Mouse (Mus musculus): ENCODE data around the gene Olfr329-ps. TPM values are rescaled to one million over a fixed set of nuclear protein-coding genes. Genes with fewer than 3 reads are reported as not detected.

Olfr329-ps gene
- total and polyA plus RNA-seq, 3 experiments, result not detected

GRCm38 (mm10) chr11:58499290-58499689 lies 46.9 kb downstream of the Olfr329-ps start:
- DNase-seq (ENCODE audit: extremely low read depth), result peak; percentile 8
- dilution Hi-C loops (cut with MboI; ENCODE audit: extremely low pct_ligation_motif_present, extremely low pct_unique_long_range_greater_than_20kb, low sequenced_read_pairs), result no loop called here
- no peaks in the 10 kb centered on the region for H3K36me3 ChIP-seq (replicated peaks in 1 of 2; ENCODE audit: control insufficient read depth in 1 of 2, insufficient read depth in 1 of 2, low read length in 1 of 2)
- no peak overlapping the region for H3K9ac ChIP-seq (ENCODE audit: insufficient read depth, low read depth)
- peak; percentile 71 for TF ChIP-seq SMC3 (IDR thresholded peaks at IDR 0.05; ENCODE audit: low read depth, low read length)
- peak; percentile 76 for TF ChIP-seq RAD21 (IDR thresholded peaks at IDR 0.05; ENCODE audit: low read depth, low read length)
- no peak for TF ChIP-seq USF2 (conservative IDR thresholded peaks at IDR 0.05; ENCODE audit: low read depth, low read length)
- peak in 1 of 2 experiments; percentile 74; a peak in 2 of 4 replicates for TF ChIP-seq CTCF (conservative IDR thresholded peaks at IDR 0.05 in 1 of 2, IDR thresholded peaks at IDR 0.05 in 1 of 2; ENCODE audit: low read depth in 2 of 2, low read length in 2 of 2)
- TF ChIP-seq PAX5 (IDR thresholded peaks at IDR 0.05; ENCODE audit: low read length), result no peak
- no peak for TF ChIP-seq MYC (IDR thresholded peaks at IDR 0.05; ENCODE audit: low read depth, low read length)
- no peak for TF ChIP-seq POLR2A (IDR thresholded peaks at IDR 0.05; ENCODE audit: low read depth, low read length)
- TF ChIP-seq KAT2A (IDR thresholded peaks at IDR 0.05; ENCODE audit: insufficient replicate concordance, low read length), result no peak
- no peak for TF ChIP-seq BHLHE40 (IDR thresholded peaks at IDR 0.05; ENCODE audit: low read depth, low read length)
- TF ChIP-seq IRF4 (IDR thresholded peaks at IDR 0.05; ENCODE audit: low read depth, low read length), result peak; percentile 14; the same call in 1 of the 2 replicates
- H3K9me3 ChIP-seq (replicated peaks; ENCODE audit: low read length), result peaks cover 3% of the 10 kb centered on the region
- in situ Hi-C loops (cut with MboI; ENCODE audit: low pct_ligation_motif_present, low pct_unique_long_range_greater_than_20kb, low sequenced_read_pairs), result no loop called here
- no peaks in the 10 kb centered on the region for H3K79me2 ChIP-seq (replicated peaks; ENCODE audit: control insufficient read depth, extremely low read depth, insufficient read depth, poor library complexity, severe bottlenecking)
- H3K4me1 ChIP-seq (ENCODE audit: control insufficient read depth in 1 of 2, insufficient read depth in 2 of 2), result no peaks in the 10 kb centered on the region
- H3K4me3 ChIP-seq (replicated peaks in 1 of 3; ENCODE audit: low read depth in 2 of 3, low read length in 2 of 3, poor library complexity in 1 of 3), result no peak overlapping the region
- H3K4me2 ChIP-seq (ENCODE audit: insufficient read depth, low read depth, poor library complexity, severe bottlenecking), result no peak overlapping the region
- no peak overlapping the region for H3K27ac ChIP-seq (ENCODE audit: insufficient read depth, low read depth)
- H3K27me3 ChIP-seq (replicated peaks), result peaks cover 61% of the 10 kb centered on the region

GRCm38 (mm10) chr11:58498761-58499160 lies 47.5 kb downstream of the Olfr329-ps start:
- no peak for DNase-seq (ENCODE audit: extremely low read depth)
- H3K36me3 ChIP-seq (replicated peaks in 1 of 2; ENCODE audit: control insufficient read depth in 1 of 2, insufficient read depth in 1 of 2, low read length in 1 of 2), result no peaks in the 10 kb centered on the region
- no peaks in the 10 kb centered on the region for H3K4me1 ChIP-seq (ENCODE audit: control insufficient read depth in 1 of 2, insufficient read depth in 2 of 2)
- H3K9me3 ChIP-seq (replicated peaks; ENCODE audit: low read length), result peaks cover 3% of the 10 kb centered on the region
- no peak overlapping the region for H3K4me3 ChIP-seq (replicated peaks in 1 of 3; ENCODE audit: low read depth in 2 of 3, low read length in 2 of 3, poor library complexity in 1 of 3)
- H3K4me2 ChIP-seq (ENCODE audit: insufficient read depth, low read depth, poor library complexity, severe bottlenecking), result no peak overlapping the region
- no peak overlapping the region for H3K9ac ChIP-seq (ENCODE audit: insufficient read depth, low read depth)
- dilution Hi-C loops (cut with MboI; ENCODE audit: extremely low pct_ligation_motif_present, extremely low pct_unique_long_range_greater_than_20kb, low sequenced_read_pairs), result no loop called here
- H3K79me2 ChIP-seq (replicated peaks; ENCODE audit: control insufficient read depth, extremely low read depth, insufficient read depth, poor library complexity, severe bottlenecking), result no peaks in the 10 kb centered on the region
- in situ Hi-C loops (cut with MboI; ENCODE audit: low pct_ligation_motif_present, low pct_unique_long_range_greater_than_20kb, low sequenced_read_pairs), result no loop called here
- H3K27me3 ChIP-seq (replicated peaks), result peaks cover 58% of the 10 kb centered on the region
- H3K27ac ChIP-seq (ENCODE audit: insufficient read depth, low read depth), result no peak overlapping the region
- TF ChIP-seq JUN (IDR thresholded peaks at IDR 0.05; ENCODE audit: insufficient read depth, low read depth, low read length) (no peak), JUND (conservative IDR thresholded peaks at IDR 0.05; ENCODE audit: low read depth, low read length) (no peak), SMC3 (IDR thresholded peaks at IDR 0.05; ENCODE audit: low read depth, low read length) (no peak), RAD21 (IDR thresholded peaks at IDR 0.05; ENCODE audit: low read depth, low read length) (no peak), ZC3H11A (IDR thresholded peaks at IDR 0.05; ENCODE audit: low read depth, low read length) (no peak), PAX5 (IDR thresholded peaks at IDR 0.05; ENCODE audit: low read length) (no peak), MYC (IDR thresholded peaks at IDR 0.05; ENCODE audit: low read depth, low read length) (no peak)

GRCm38 (mm10) chr11:58492455-58492854 lies 53.8 kb downstream of the Olfr329-ps start, which contains the start of gene Olfr332:
Olfr332 (minus strand) TSS chr11:58492555.
- dilution Hi-C loops (cut with MboI; ENCODE audit: extremely low pct_ligation_motif_present, extremely low pct_unique_long_range_greater_than_20kb, low sequenced_read_pairs), result no loop called here
- no peak for TF ChIP-seq HCFC1 (IDR thresholded peaks at IDR 0.05; ENCODE audit: low read depth, low read length)
- TF ChIP-seq BHLHE40 (IDR thresholded peaks at IDR 0.05; ENCODE audit: low read depth, low read length), result no peak
- no peak for TF ChIP-seq CTCF (conservative IDR thresholded peaks at IDR 0.05 in 1 of 2, IDR thresholded peaks at IDR 0.05 in 1 of 2; ENCODE audit: low read depth in 2 of 2, low read length in 2 of 2)
- no peak for TF ChIP-seq UBTF (IDR thresholded peaks at IDR 0.05; ENCODE audit: low read depth, low read length)
- no peak for TF ChIP-seq GABPA (IDR thresholded peaks at IDR 0.05; ENCODE audit: insufficient replicate concordance, low read depth, low read length)
- no peak for TF ChIP-seq NELFE (IDR thresholded peaks at IDR 0.05; ENCODE audit: low read depth, low read length)
- no peak for TF ChIP-seq TBP (conservative IDR thresholded peaks at IDR 0.05; ENCODE audit: low read depth, low read length)
- H3K9me3 ChIP-seq (replicated peaks; ENCODE audit: low read length), result peaks cover 13% of the 10 kb centered on the region
- H3K9ac ChIP-seq (ENCODE audit: insufficient read depth, low read depth), result no peak within 1 kb of the TSS
- in situ Hi-C loops (cut with MboI; ENCODE audit: low pct_ligation_motif_present, low pct_unique_long_range_greater_than_20kb, low sequenced_read_pairs), result no loop called here
- H3K4me3 ChIP-seq (replicated peaks in 1 of 3; ENCODE audit: low read depth in 2 of 3, low read length in 2 of 3, poor library complexity in 1 of 3), result no peak within 1 kb of the TSS
- H3K4me1 ChIP-seq (ENCODE audit: control insufficient read depth in 1 of 2, insufficient read depth in 2 of 2), result no peaks in the 10 kb centered on the region
- no peaks in the 10 kb centered on the region for H3K36me3 ChIP-seq (replicated peaks in 1 of 2; ENCODE audit: control insufficient read depth in 1 of 2, insufficient read depth in 1 of 2, low read length in 1 of 2)
- no peak within 1 kb of the TSS for H3K4me2 ChIP-seq (ENCODE audit: insufficient read depth, low read depth, poor library complexity, severe bottlenecking)
- H3K27me3 ChIP-seq (replicated peaks), result peaks cover 73% of the 10 kb centered on the region
- no peaks in the 10 kb centered on the region for H3K79me2 ChIP-seq (replicated peaks; ENCODE audit: control insufficient read depth, extremely low read depth, insufficient read depth, poor library complexity, severe bottlenecking)
- no peak within 1 kb of the TSS for H3K27ac ChIP-seq (ENCODE audit: insufficient read depth, low read depth)
- no peak for DNase-seq (ENCODE audit: extremely low read depth)
